ENCODE assay signal across 9 mouse cellular contexts in the genomic region with DNA sequence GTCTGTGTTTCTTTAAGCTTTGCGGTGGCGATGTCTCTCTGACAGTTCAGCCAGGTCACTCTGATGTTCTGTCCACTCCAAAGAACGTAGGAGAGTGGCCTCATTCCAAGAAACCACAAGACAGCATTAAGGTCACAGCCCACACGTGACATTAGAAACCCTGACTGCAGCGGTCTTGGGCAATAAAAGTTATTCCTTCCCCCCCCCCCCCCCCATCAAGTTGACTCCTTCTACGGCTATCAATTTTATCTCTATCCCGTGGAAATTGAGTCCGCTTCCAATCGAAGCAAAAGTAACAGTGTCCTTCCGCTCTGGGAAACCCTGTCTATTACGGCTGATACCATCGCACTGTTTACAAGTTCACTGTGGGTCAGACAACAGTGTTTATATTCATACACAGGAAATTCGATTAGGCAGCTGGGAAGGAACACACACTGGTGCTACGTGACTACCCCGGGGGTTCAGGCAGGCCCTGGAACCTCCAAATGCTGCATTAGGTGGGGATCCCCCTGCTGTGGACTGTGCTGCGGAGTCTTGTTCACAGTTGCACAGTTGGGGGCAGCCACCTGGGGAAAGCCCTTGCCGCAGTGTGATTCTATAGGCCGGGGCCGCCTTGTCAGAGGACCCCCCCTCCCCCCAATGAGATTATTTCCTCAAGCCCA.
DNase-seq lines count a peak whose midpoint lies in the region; ATAC-seq and TF ChIP-seq lines count a peak whose summit lies in the region.
"Had no signal": no experiment of that assay in that cellular context is flagged by ENCODE, and none has a peak within 500 bp of the region (broad histone marks: within the 10 kb centered on the region; RNA-seq: fewer than 3 reads in every experiment).

No protein-coding gene starts in this region.

- no peak for TF ChIP-seq EP300 in heart, adult 2 months (IDR thresholded peaks at IDR 0.05; ENCODE audit: insufficient read depth, low read depth, low read length)

- DNase-seq in heart, adult 2 months: peak; percentile 45 to 49
- DNase-seq in heart, postnatal 25 days (ENCODE audit: low spot score): no peak
- DNase-seq in G1E (ENCODE audit: low spot score): peak; percentile 51
- DNase-seq in liver, embryonic 13.5 days: no peak
- no peak for DNase-seq in c-Kit-positive CD71-positive TER-119-positive erythroid progenitor cells, embryonic 14.5 days (ENCODE audit: low spot score)
- no peak for DNase-seq in urinary bladder, adult 18-20 months (ENCODE audit: low spot score in 2 of 2)
- DNase-seq in left cerebral cortex, adult 2 months (ENCODE audit: extremely low spot score in 1 of 2, low spot score in 2 of 2): no peak

- no peaks in the 10 kb centered on the region for H3K9me3 ChIP-seq in G1E (replicated peaks)
- no peaks in the 10 kb centered on the region for H3K9me3 ChIP-seq in heart, embryonic 13.5 days
- H3K9me3 ChIP-seq in liver, embryonic 13.5 days (replicated peaks): no peaks in the 10 kb centered on the region

- peak overlapping the region; percentile 58 for H3K27ac ChIP-seq in heart, adult 2 months
- H3K27ac ChIP-seq in heart, embryonic 13.5 days (replicated peaks): no peak overlapping the region
- H3K27ac ChIP-seq in liver, embryonic 13.5 days: peak overlapping the region; percentile 81
- H3K27ac ChIP-seq in left cerebral cortex, adult 2 months: no peak overlapping the region

- intact Hi-C loops in heart, adult 2 months (cut with DNase I): loop anchor here (2.0 kb wide), 1 partner anchor 81 kb away; no protein-coding TSS in a partner anchor
- intact Hi-C loops in heart, postnatal 25 days (cut with DNase I): loop anchor here (5.0 kb wide), 1 partner anchor 38 kb away; no protein-coding TSS in a partner anchor
- intact Hi-C loops in left cerebral cortex, adult 2 months (cut with DNase I): no loop called here

- ATAC-seq in G1E (ENCODE audit: extremely low read depth, insufficient number of reproducible peaks, low FRiP score, poor library complexity, severe bottlenecking): peak; percentile 58
- no peak for ATAC-seq in heart, embryonic 13.5 days (ENCODE audit: extremely low read depth, insufficient number of reproducible peaks, low FRiP score, low TSS enrichment)
- 0 out of 2 replicates have a peak, but pooled peaks have one; percentile 11 for ATAC-seq in liver, embryonic 13.5 days (ENCODE audit: low read depth)

- peak overlapping the region; percentile 3; the same call in 1 of the 2 replicates for H3K4me2 ChIP-seq in heart, embryonic 13.5 days
- H3K4me2 ChIP-seq in liver, embryonic 13.5 days: peak overlapping the region; percentile 52
- H3K4me2 ChIP-seq: midbrain, embryonic 11.5 days had no signal

- no peak for TF ChIP-seq CTCF in heart, adult 2 months (IDR thresholded peaks at IDR 0.05)
- TF ChIP-seq CTCF in G1E (IDR thresholded peaks at IDR 0.05; ENCODE audit: low read depth, low read length): no peak
- TF ChIP-seq CTCF in left cerebral cortex, adult 2 months (IDR thresholded peaks at IDR 0.05): no peak

- H3K4me1 ChIP-seq in heart, adult 2 months (ENCODE audit: control insufficient read depth, insufficient read depth, low read length): peaks cover 34% of the 10 kb centered on the region
- H3K4me1 ChIP-seq in G1E (ENCODE audit: insufficient read depth, low read depth, low read length): peaks cover 73% of the 10 kb centered on the region
- H3K4me1 ChIP-seq in heart, embryonic 13.5 days: peaks cover 65% of the 10 kb centered on the region
- peaks cover 97% of the 10 kb centered on the region for H3K4me1 ChIP-seq in liver, embryonic 13.5 days (replicated peaks)

- H3K36me3 ChIP-seq in heart, adult 2 months (ENCODE audit: control insufficient read depth, insufficient read depth, low read length): no peaks in the 10 kb centered on the region
- peaks cover 15% of the 10 kb centered on the region for H3K36me3 ChIP-seq in G1E (replicated peaks)
- H3K36me3 ChIP-seq in heart, embryonic 13.5 days: no peaks in the 10 kb centered on the region
- H3K36me3 ChIP-seq in liver, embryonic 13.5 days: no peaks in the 10 kb centered on the region

- 25% methylated on average over 19 of the region's 19 CpGs for whole genome bisulfite sequencing in heart, adult 2 months
- WGBS in heart, embryonic 13.5 days: 28% methylated on average over 19 of the region's 19 CpGs
- 25% methylated on average over 19 of the region's 19 CpGs for WGBS in liver, embryonic 13.5 days (ENCODE audit: insufficient replicate concordance)

- no peak for TF ChIP-seq POLR2A in heart, adult 2 months (IDR thresholded peaks at IDR 0.05; ENCODE audit: insufficient read depth, low read depth, low read length)

- H3K4me3 ChIP-seq in heart, adult 2 months: no peak overlapping the region
- peak overlapping the region; percentile 38; the same call in 1 of the 2 replicates for H3K4me3 ChIP-seq in G1E (ENCODE audit: low read depth, low read length)
- H3K4me3 ChIP-seq in heart, embryonic 13.5 days: no peak overlapping the region
- no peak overlapping the region for H3K4me3 ChIP-seq in liver, embryonic 13.5 days (replicated peaks)
- no peak overlapping the region for H3K4me3 ChIP-seq in left cerebral cortex, adult 2 months

- H3K9ac ChIP-seq in heart, adult 2 months (ENCODE audit: low read depth, low read length): no peak overlapping the region
- 0 out of 2 replicates have a peak overlapping the region, but pooled peaks have one; percentile 40 for H3K9ac ChIP-seq in heart, embryonic 13.5 days
- H3K9ac ChIP-seq in liver, embryonic 13.5 days: peak overlapping the region; percentile 56; the same call in 1 of the 2 replicates

- 0 out of 2 replicates have a peak, but pooled peaks cover 4% of the 10 kb centered on the region for H3K79me2 ChIP-seq in heart, adult 2 months (replicated peaks; ENCODE audit: control insufficient read depth, insufficient read depth, low read length)

- no peaks in the 10 kb centered on the region for H3K27me3 ChIP-seq in heart, adult 2 months (ENCODE audit: control insufficient read depth, insufficient read depth, low read length)
- H3K27me3 ChIP-seq in G1E (ENCODE audit: insufficient read depth, low read length): no peaks in the 10 kb centered on the region
- H3K27me3 ChIP-seq in heart, embryonic 13.5 days (replicated peaks): no peaks in the 10 kb centered on the region
- H3K27me3 ChIP-seq in liver, embryonic 13.5 days: no peaks in the 10 kb centered on the region

Comparison
In these comparisons a context has a peak if more than half of its experiments do, and no peak if none do; other contexts are left out.
1. DNase-seq: peak in heart, adult 2 months (2 of 2) and G1E (single experiment); none in heart, postnatal 25 days (single experiment), liver, embryonic 13.5 days (single experiment), c-Kit-positive CD71-positive TER-119-positive erythroid progenitor cells, embryonic 14.5 days (single experiment), urinary bladder, adult 18-20 months (0 of 2) and left cerebral cortex, adult 2 months (0 of 2).
2. H3K27ac ChIP-seq: peak in heart, adult 2 months (single experiment) and liver, embryonic 13.5 days (single experiment); none in heart, embryonic 13.5 days (single experiment) and left cerebral cortex, adult 2 months (single experiment).